Mouse (Mus musculus) lung, postnatal 25 days (tissue): Measurements from ENCODE around the gene Gm9758.
"Not testable (repeated sequence)": the region's sequence is repeated elsewhere in the genome, so short reads cannot be mapped to it uniquely, and the experiment has no call there.

ENCODE experiments used
- DNase-seq: peaks from one replicate; pipeline ENCODE4 v3.0.0; 2022; ENCODE audit warnings: low spot score

Gene Gm9758

GRCm38 (mm10) chr5:14914799-14915198 lies at the start of gene Gm9758:
TSS of gene Gm9758 (minus strand) at chr5:14914899.
- not testable (repeated sequence) for DNase-seq

GRCm38 (mm10) chr5:14963821-14964220 lies 49.1 kb upstream of the Gm9758 start:
- not testable (repeated sequence) for DNase-seq

- not testable (repeated sequence) for DNase-seq
These were observed 46.8 kb upstream of the Gm9758 start for GRCm38 (mm10) chr5:14961502-14961901.

GRCm38 (mm10) chr5:14955928-14956706 lies 41.4 kb upstream of the Gm9758 start:
- DNase-seq, result not testable (repeated sequence)

- DNase-seq, result not testable (repeated sequence)
These were observed 38.9 kb upstream of the Gm9758 start for GRCm38 (mm10) chr5:14953587-14953986.

DNA sequence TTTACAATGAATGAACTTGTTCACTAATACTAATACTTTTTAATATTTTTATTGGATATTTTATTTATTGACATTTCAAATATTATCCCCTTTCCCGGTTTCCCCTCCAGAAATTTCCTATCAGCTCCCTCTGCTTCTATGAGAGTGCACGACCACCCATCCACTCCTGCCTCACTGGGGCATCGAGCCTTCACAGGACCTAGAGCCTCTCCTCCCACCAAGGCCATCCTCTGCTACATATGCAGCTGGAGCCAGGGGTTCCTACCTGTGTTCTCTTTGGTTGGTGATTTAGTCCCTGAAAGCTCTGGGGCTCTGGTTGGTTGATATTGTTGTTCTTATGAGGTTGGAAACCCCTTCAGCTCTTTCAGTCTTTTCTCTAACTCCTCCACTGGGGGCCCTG lies 38.0 kb upstream of the Gm9758 start:
- not testable (repeated sequence) for DNase-seq

DNA sequence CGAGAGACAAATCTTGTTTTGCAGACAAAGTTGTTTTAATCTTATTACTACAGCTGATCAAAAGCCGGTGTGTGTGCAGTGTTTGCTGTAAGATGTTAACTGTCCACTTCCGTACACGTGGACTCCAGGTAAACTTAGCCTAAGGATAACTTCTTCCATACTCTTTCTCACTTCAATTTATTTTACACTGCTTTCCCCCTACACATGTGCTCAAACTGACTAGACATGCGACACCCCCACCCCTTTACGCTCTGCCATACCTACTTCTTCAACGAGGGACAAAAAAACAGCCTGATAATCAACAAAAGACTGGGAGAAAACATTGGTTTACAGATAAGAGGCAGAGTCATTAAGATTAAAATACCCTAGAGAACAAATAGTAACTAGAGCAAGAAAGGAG lies 37.1 kb upstream of the Gm9758 start:
- not testable (repeated sequence) for DNase-seq

DNA sequence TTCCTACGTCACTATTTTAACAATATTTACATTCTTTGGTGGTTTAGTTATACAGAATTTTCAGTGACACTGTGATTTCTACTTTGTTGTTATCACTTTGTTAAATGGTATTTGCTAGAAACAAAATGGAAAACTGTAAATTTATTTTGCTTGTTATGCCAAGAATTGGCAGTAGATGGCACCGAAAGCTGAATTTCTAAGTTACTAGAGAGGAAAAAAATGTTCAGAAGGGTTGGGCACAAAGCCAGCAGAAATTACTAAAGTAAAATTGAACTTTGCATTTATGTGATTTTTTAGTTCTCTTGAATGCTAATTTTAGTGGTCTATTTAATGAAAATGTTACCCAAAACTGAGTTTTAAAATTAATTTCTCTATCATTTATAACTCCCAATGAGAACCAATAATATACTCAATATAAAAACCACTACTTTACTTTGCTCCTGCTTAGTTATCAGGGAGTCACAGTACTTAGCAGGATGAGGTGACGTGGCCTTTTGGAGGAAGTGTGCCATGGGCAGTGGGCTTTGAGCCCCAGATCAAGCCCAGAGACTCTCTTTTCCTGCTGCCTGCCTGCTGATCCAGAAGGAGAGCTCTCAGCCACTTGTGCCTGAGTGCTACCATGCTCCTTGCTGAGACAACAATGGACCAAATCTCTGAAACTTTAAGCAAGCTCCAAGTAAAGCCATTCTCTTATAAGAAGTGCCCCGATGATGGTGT lies 32.9 kb upstream of the Gm9758 start:
- DNase-seq, result not testable (repeated sequence)

- not testable (repeated sequence) for DNase-seq
These were observed 30.8 kb upstream of the Gm9758 start for GRCm38 (mm10) chr5:14945524-14945923.

DNA sequence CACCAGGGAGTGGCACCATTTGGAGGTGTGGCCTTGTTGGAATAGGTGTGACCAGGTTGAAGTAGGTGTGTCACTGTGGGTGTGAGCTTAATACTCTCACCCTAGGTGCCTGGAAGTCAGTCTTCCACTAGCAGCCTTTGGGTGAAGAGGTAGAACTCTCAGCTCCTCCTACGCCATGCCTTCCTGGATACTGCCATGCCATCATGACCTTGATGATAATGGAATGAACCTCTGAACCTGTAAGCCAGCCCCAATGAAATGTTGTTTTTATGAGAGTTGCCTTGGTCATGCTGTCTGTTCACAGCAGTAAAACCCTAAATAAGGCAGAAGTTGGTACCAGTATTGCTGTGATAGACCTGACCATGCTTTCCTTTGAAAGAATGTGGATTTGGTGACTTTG lies 26.3 kb upstream of the Gm9758 start:
- not testable (repeated sequence) for DNase-seq

DNA sequence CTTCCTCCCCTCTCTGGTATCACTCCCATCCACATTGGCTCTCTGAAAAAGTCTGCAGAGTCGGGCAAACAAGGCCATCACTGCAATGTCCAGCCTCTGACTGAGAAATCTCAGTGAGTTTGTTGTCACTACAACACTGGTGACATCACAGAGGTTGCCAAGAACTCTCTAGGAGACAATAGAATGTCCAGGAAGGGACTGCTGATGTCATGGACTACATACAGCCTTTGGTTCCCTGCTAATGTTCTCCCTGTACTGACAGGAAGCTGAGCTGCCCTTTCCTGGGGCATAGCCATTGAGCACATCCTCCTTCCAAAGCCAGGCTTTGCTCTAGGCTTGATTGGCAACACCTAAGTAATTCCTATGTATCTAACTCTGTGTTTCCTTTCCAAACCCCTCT lies 23.6 kb upstream of the Gm9758 start, which contains the start of gene Speer4e:
Gene Speer4e (minus strand): TSS at position 101 of the 400 bp plus-strand sequence.
- not testable (repeated sequence) for DNase-seq

DNA sequence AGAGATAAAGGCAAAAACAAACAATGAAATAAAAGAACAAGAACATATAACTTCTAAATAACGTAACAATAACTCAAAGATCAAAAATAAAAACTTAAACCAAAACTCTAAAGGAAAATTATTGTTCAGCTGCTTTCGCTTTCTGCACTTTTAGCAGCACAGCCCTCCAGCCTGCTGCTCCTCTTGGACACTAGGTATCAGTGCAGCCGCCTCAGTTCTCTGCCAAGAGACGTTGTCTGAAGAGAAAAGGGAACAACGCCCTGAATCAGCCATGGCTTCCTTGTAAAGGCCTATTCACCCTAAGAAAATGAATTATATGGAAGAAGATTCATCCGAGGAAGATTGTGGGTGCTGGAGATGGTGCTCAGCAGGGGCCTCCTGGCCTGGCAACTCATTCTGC lies 19.0 kb upstream of the Gm9758 start:
- DNase-seq, result not testable (repeated sequence)

- not testable (repeated sequence) for DNase-seq
These were observed 12.3 kb upstream of the Gm9758 start for GRCm38 (mm10) chr5:14927047-14927446.

DNA sequence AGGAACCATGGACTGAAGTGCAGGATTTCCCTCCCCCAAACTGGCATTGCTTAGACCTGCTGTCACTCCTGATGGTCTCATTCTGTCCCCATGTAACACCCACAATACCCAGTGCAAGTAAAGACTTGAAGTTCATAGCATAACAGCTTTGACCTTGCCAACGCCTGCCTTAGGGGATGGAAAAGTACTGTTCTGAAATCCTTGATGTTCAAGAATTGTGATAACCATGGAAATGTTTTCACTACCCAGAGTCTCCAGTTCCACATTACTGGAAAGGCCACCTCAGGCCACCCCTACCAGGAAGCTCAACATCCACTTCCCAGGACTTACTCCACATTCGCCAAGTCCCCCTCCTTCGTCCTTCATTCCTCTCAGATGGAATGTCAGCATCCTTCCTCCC lies 338 bp downstream of the Gm9758 start:
- not testable (repeated sequence) for DNase-seq

GRCm38 (mm10) chr5:14903539-14903938 lies 11.2 kb downstream of the Gm9758 start:
- DNase-seq, result not testable (repeated sequence)

DNA sequence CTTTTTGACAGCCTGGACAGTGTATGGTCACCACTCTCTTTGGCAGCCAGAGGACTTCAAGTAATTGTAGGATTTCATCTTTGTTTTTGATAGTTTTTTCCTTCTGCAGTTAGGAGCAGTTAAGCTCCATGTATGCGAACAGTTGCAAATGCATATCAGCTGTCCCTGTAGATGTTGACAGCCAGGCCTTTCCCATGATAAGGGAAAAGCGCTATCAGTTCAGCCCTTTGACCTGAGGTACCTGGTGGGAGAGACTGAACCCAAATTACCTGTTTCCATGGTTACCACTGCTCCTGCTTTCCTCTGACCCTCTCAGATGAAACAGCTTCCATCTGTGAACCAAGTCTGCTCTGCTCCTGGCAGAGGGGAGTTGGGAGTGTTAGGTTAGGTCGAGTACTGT lies 22.5 kb downstream of the Gm9758 start:
- DNase-seq, result no peak

DNA sequence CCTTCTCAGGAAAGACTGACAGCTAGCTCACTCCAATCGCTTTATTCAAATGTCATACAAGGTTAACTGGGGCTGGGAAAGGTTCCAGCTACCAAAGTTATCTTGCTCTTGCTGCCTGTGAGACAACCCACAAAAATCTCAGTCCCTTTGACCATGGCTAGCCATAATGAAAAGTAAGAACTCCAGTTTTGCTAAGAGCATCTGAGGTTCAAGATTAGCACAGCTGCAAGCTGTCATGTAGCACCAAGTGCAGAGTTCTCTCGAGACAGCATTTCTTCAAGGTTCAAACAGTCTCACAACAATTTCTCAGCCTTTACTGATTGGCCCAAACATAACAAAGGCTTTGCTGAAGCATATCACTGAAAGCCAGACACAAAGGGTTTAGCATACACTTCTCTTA lies 29.4 kb downstream of the Gm9758 start:
- DNase-seq, result peak; percentile 7
